Mouse (Mus musculus) kidney, adult 9 months (tissue): Measurements from ENCODE around the gene Isg15.
"Not testable (repeated sequence)": the region's sequence is repeated elsewhere in the genome, so short reads cannot be mapped to it uniquely, and the experiment has no call there.

ENCODE experiments used
- DNase-seq: peaks from one replicate; pipeline ENCODE4 v3.0.0; 2022

Isg15 gene

DNA sequence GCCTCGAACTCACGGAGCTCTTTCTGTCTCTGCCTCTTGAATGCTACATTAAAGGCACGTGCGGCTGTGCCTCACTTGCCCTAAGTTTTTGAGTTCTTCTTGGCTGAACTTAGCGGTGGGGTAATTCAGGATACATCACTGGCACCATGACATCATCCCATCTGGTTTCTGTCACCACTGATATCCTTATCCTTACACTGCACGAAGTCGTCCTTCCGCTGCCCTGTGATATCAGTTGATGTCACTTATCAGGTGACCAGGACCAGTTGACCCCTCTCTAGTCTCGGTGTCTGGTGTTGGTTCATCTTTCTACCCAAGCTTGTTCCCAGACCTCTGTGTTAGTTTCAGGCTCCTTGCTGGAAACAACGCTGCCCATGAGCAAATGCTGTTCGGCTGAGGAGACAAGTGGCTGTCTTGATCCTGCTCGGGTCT lies 1.9 kb upstream of the Isg15 start:
- no peak for DNase-seq

- DNase-seq = peak; percentile 92
Observed at GRCm38 (mm10) chr4:156197829-156198205, 2.8 kb downstream of the Isg15 start.

DNA sequence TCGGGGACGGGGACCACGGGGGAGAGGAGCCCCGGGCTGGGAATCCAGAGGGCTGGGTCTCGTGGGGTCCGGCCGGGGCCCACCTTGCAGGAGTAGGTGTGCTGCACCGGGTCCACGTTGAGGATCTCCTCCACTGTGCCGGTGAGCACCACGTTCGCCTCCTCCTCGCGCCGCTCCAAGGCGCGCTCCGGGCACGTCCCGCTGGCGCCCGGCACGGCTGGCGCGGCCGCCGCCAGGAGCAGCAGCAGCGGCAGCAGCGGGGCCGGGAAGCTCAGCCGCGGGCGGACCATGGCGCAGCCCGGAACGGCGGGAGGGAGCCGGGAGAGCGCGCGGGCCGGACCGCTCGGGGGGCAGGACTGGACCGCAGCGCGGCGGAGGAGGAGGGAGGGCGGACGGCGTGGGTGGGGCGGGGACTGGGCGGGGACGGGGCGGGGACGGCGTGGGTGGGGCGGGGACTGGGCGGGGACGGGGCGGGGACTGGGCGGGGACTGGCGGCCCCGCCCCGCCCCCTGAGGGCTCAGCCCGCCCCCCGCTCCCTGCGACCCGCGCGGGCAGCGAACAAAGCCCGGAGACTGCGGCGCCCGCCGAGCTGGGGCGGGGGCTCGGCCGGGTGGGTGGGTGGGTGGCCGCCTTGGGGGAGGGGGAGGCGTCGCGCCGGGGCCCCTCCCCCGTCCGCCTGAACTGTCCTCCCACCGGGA lies 3.3 kb downstream of the Isg15 start, which contains the start of gene Agrn:
Agrn (minus strand) TSS at position 358 of the 698 bp plus-strand sequence.
- peak; percentile 62 for DNase-seq

GRCm38 (mm10) chr4:156195927-156196870 lies 4.4 kb downstream of the Isg15 start:
- DNase-seq = peak; percentile 64

DNA sequence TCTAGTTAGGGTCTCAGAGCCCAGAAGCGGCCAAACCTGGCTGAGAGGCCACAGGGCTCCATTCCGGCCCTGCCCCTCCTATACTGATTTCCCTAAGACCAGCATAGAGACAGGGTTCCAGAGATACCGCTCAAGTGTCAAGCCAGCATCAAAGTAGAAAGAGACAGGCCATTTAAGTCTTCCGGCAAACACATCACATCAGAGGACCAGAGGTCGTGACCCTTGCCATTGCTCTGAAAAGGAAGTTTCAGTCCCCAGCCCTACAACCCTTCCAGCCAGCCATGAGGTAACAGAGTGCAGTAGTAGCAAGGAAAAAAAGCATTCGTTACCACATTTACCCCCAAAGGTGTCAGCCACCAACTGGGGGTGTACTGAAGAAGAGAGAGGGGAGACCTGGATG lies 6.3 kb downstream of the Isg15 start:
- DNase-seq = no peak

DNA sequence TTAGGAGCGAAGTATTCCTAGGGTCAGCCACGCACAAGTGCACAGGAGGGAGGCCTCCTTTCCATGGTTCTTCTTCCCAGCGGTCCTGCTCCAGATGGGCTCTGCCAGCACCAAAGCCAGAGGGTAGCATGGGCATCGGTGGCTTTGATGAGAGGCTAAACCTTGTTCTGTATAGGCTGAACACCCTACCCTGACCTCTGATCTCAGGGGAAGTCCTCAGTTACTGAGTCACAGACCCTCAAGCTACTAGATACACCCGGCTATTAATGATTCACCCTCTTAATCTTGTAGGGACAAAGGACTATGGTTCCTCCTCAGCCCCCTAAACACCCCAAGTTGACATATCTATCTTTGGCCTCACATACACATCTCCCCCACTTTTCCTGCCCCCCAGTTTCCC lies 6.7 kb downstream of the Isg15 start:
- DNase-seq = peak; percentile 61

DNA sequence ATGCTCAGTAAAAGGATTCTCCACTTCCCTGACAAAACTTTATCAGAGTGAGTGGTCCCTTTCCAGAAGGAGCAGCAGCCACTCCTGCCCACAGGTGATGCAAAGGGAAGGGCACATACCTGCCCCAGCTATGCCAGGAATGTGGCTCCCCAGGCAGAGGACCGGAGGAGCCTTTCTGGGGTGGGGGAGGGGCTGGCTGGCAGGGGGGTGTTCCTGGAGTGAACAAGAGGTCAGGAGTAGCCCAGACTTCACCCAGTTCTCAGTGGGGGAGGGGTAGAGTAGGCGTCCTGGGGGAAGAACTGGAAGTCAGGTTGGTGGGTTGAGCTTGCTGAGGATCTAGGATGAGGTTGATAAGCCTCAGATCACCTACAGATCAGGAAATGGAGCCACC lies 7.4 kb downstream of the Isg15 start:
- DNase-seq = peak; percentile 64

GRCm38 (mm10) chr4:156192421-156193199 lies 8.0 kb downstream of the Isg15 start:
- peak; percentile 89 for DNase-seq

DNA sequence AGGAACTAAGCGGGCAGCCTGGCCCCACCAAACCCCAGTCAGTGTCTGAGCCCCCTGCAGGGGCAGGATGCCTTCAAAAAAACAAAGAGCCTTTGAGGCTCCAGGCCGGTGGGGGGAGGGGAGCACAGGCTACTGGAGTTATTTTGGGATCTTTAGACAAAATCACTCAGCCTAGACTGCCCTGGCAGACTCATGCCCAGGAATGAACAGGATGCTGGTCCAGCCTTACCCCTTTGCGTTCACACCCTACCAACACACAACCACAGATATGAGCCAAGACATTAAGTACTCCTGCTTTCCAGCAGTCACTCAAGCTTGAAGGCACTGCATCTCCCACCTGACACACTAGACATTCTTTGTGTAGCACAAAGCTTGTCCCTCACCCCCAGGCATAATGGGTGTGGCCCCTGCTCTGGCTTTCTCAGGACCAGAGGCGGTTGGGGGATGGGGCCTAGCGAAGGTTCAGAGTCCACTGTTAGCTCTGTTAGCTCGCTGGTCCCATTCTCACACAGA lies 11.8 kb downstream of the Isg15 start:
- DNase-seq = peak; percentile 72

- DNase-seq = no peak
Observed at GRCm38 (mm10) chr4:156188162-156188810, 12.3 kb downstream of the Isg15 start.

DNA sequence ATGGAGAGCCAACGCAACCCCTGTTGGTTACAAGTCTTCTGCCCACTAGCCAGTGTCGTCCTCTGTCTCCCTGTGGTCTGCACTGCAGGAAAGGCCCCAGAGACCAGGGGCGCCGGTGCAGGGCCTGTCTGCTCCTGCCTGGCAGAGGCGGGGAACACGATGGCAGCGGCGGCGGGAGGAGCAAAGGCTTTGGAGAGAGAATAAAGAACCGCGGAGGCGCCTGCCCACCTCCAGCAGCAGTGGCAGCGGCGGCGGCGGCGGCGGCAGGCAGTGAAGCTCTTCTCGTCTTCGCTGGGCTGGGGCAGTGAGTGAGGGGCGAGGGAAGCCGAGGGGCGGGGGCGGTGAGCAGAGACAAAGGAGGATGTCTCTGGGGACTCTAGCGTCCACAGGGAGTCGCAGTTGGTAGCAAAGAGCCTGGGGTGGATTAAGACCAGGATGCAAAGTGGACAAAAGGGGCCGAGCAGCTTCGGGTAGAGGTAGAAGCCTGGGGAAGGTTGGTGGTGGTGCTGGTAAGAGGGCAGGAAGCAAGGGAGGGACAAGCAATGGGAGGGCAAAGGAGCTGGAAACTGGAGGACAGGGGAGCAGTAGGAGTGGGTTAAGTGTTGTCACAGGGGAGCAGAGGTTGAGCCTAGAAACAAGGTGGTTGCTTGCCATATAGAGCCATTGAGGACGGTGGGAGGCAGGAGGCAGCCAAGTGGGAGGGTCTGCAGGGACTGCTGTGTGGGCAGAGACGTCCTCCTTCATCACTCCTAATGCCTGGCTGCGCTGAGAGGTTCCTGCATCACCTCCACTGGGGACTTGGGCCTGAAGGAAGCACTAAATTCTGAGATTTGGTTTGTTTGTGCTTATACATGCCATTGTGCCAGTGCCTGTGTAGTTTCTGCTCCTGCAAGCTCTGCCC lies 14.4 kb downstream of the Isg15 start:
- no peak for DNase-seq

DNA sequence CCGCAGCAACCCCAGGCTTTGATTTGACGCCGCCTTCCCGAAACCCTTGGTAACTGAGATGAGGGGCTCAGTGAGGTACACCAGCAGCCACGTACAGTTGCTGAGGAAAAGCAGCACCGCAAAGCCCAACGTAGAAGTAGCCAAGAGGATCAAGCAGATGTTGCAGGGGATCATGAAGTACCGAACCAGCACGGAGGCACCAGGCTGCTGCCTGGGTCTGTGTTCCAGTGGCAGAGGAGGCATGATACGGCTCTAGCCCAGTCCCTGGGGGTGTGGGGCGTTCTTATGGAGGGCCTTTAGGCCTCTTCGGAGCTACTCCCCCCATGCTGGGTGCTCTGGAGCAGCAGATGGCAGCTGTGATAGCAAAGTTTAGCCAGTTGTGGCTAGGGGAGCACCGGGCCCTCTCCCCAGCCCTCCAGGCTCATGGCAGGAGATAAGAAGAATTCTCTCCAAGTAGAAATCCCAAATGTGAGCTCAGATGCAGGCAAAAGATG lies 15.1 kb downstream of the Isg15 start:
- no peak for DNase-seq

- DNase-seq = no peak
Observed at GRCm38 (mm10) chr4:156184291-156184954, 16.2 kb downstream of the Isg15 start.

GRCm38 (mm10) chr4:156183747-156184146 lies 16.9 kb downstream of the Isg15 start:
- no peak for DNase-seq

- no peak for DNase-seq
Observed at GRCm38 (mm10) chr4:156177630-156178029, 23.0 kb downstream of the Isg15 start.

GRCm38 (mm10) chr4:156171828-156172227 lies 28.8 kb downstream of the Isg15 start:
- DNase-seq = no peak

- DNase-seq = no peak
Observed at GRCm38 (mm10) chr4:156169129-156169528, 31.5 kb downstream of the Isg15 start.

DNA sequence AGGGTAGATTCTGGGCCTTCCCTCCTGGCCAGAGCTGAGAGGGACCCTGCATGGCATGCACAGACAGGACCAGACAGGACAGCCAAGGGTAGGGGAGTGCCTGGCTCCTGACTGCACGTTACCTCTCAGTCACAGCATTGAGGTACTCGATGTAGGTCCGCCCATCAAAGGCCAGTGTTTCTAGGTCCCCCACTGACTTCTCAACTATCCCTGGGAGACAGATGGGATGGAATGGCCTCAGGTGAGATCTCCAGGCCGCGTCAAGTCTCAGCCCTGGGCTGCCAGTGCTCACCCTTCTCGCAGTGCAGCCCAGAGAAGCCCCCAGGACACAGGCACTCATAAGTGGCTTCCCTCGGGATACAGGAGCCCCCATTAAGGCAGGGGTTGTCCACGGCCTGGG lies 32.0 kb downstream of the Isg15 start:
- DNase-seq = no peak

DNA sequence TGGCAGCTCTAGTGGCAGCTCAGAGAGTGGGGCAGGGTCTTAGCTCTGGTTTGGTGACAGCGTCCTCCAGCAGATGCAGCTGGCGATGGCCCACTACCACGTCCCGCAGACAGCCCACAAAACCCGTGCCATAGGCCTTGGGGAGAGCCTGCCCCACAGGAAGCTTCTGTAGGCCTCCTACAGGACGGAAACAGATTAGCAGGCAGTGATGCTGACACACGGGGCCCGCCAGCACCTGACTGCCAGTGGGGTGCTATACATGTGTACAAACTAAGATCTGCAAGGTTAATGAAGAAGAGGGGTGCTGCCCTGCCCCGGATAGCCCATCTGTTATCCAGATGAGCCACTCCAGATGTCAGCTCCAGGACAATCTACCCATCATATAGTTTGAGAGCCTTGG lies 34.1 kb downstream of the Isg15 start:
- DNase-seq = no peak

DNA sequence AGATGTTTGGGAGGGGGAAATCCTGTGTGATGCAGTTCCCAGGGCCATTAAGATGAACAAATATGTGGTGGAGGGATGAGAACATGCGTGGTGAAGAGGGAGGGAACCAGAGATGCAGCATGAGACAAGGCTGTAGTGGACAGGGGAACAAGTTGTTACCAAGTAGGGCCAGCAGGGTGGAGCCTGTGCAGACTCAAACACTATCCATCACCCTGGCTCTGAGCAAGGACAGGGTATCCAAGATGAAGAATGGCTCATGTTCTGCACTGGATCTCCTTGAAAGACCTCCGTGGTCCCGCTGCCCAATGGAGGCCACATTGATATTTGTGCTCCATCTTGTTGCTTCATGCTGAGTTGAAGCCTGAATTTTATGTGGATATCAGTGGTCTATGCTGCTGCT lies 45.8 kb downstream of the Isg15 start:
- no peak for DNase-seq

DNA sequence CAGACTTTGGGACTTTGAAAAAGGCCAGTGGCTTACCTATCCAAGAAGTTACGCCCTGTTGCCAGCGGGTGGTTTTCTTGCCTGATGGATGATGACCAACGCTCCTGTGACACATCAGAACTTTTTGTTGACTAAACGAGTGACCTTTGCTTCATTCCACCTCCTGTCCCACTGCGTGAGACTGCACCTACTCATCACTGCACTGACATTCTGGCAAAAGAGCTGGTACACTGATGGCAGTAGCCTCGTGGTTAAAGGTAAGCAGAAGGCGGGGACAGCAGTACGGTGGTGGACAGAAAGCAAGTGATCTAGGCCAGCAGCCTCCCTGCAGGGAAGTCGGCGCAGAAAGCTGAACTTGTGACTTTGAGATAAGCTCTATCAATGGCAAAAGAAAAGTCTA lies 49.7 kb downstream of the Isg15 start:
- DNase-seq = not testable (repeated sequence)
